Mouse (Mus musculus): Measurements from ENCODE around the gene Junb. TPM values are rescaled to one million over a fixed set of nuclear protein-coding genes. Genes with fewer than 3 reads are reported as not detected.
A peak's percentile ranks its signal among the peaks of the same experiment; 100 is the strongest.

The Junb gene
- polyA plus RNA-seq, 1 experiment from 2014 or later, result 18.2 TPM

- Histone ChIP-seq H3K27me3 (no peaks in the 10 kb centered on the region), H3K4me3 (replicated peaks) (peak overlapping the region; percentile 85), H3K27ac (replicated peaks) (peak overlapping the region; percentile 97), H3K4me2 (peak overlapping the region; percentile 99), H3K4me1 (replicated peaks) (peaks cover 83% of the 10 kb centered on the region), H3K9me3 (replicated peaks) (no peaks in the 10 kb centered on the region), H3K9ac (peak overlapping the region; percentile 95), H3K36me3 (replicated peaks) (peaks cover 56% of the 10 kb centered on the region)
- no peak for ATAC-seq (ENCODE audit: insufficient read depth)
- 9% methylated on average over 21 of the region's 21 CpGs for WGBS (ENCODE audit: insufficient replicate concordance)
Observed at GRCm38 (mm10) chr8:84970135-84970790, 8.3 kb downstream of the Junb start.

- WGBS (ENCODE audit: insufficient replicate concordance), result under 1% methylated on average over 56 of the region's 56 CpGs
- H3K27me3 ChIP-seq, result no peaks in the 10 kb centered on the region
- H3K4me3 ChIP-seq (replicated peaks), result peak within 1 kb of the TSS; percentile 85
- peaks cover 82% of the 10 kb centered on the region for H3K4me1 ChIP-seq (replicated peaks)
- peak within 1 kb of the TSS; percentile 99 for H3K4me2 ChIP-seq
- ATAC-seq (ENCODE audit: insufficient read depth), result peak; percentile 68
- peaks cover 49% of the 10 kb centered on the region for H3K36me3 ChIP-seq (replicated peaks)
- peak within 1 kb of the TSS; percentile 97 for H3K27ac ChIP-seq (replicated peaks)
- peak within 1 kb of the TSS; percentile 95 for H3K9ac ChIP-seq
- H3K9me3 ChIP-seq (replicated peaks), result no peaks in the 10 kb centered on the region
Observed at GRCm38 (mm10) chr8:84969241-84970134, 9.0 kb downstream of the Junb start, which contains the start of the genes Gm49661, Prdx2 and Rnaseh2a. Gm49661 (minus strand) TSS chr8:84969433. Prdx2 (plus strand) TSS chr8:84969587. Rnaseh2a (minus strand) TSS chr8:84969767.

GRCm38 (mm10) chr8:84968650-84969049 is 9.9 kb downstream of the Junb start:
- Histone ChIP-seq H3K4me1 (replicated peaks) (peaks cover 82% of the 10 kb centered on the region), H3K9ac (peak overlapping the region; percentile 95), H3K27ac (replicated peaks) (peak overlapping the region; percentile 97), H3K4me3 (replicated peaks) (peak overlapping the region; percentile 85), H3K9me3 (replicated peaks) (no peaks in the 10 kb centered on the region), H3K36me3 (replicated peaks) (peaks cover 46% of the 10 kb centered on the region), H3K4me2 (peak overlapping the region; percentile 99), H3K27me3 (no peaks in the 10 kb centered on the region)
- WGBS (ENCODE audit: insufficient replicate concordance), result 8% methylated on average over 2 of the region's 2 CpGs
- ATAC-seq (ENCODE audit: insufficient read depth), result no peak

DNA sequence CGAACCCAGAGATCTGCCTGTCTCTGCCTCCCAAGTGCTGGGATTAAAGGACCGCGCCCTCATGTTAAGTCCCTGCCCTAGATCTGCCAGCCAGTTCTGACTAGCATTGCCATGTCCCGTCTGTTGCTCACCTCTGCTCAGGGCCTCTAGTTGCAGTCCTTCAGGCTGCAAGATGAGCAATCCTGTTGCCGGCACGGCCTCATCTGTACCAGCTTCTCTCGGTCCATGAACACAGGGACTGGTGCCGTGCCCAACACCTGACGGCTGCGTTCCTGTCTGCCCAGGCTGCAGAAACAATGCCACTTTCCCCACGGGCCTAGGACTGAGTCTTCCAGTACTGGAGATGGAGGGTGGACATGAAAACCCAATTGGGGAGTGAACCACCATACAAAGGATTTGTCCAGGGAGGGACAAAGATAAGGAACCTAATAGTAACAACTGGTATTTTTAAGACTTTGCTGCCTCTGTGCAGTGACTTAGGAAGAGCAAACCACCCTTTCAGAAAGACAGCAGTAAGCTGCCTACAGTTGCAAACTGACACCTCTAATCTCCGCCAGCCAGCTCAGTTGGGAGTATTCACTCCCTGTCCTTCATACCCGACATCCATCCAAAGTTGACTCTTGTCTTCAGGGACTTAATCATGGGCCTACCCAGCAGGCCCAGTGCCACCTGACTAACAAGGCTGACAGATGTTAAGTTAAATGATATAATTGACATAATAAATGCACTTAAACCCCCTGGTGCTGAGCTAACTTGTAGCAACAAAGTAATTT is 10.8 kb downstream of the Junb start:
- WGBS (ENCODE audit: insufficient replicate concordance), result 80% methylated on average over 13 of the region's 13 CpGs
- no peaks in the 10 kb centered on the region for H3K9me3 ChIP-seq (replicated peaks)
- peaks cover 73% of the 10 kb centered on the region for H3K4me1 ChIP-seq (replicated peaks)
- H3K36me3 ChIP-seq (replicated peaks), result peaks cover 42% of the 10 kb centered on the region
- peak overlapping the region; percentile 85; the same call in 1 of the 2 replicates for H3K4me3 ChIP-seq (replicated peaks)
- no peaks in the 10 kb centered on the region for H3K27me3 ChIP-seq
- H3K4me2 ChIP-seq, result peak overlapping the region; percentile 99
- peak overlapping the region; percentile 95; the same call in 1 of the 2 replicates for H3K9ac ChIP-seq
- H3K27ac ChIP-seq (replicated peaks), result peak overlapping the region; percentile 97
- ATAC-seq (ENCODE audit: insufficient read depth), result no peak

DNA sequence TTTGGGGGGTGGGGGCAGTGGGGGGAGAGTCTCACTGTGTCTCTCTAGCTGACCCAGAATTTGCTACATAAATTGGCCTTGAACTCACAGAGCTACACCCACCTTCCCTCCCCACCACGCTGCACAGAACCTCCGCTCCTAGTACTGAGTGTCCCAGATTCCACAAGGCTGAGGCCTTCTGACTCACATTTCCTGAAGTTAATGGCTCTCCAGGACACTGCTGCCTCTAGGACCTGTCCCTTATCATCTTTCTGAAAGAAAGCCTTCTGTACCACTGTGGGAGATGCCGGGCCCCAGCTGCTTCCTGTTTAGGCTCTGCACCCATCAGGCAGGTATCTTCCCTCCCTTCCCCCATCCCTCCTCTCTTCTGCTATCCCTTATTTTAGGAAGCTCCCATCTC is 11.9 kb downstream of the Junb start:
- H3K27ac ChIP-seq (replicated peaks), result peak overlapping the region; percentile 97
- H3K27me3 ChIP-seq, result no peaks in the 10 kb centered on the region
- no peaks in the 10 kb centered on the region for H3K9me3 ChIP-seq (replicated peaks)
- WGBS (ENCODE audit: insufficient replicate concordance), result 15% methylated on average over 3 of the region's 3 CpGs
- H3K9ac ChIP-seq, result peak overlapping the region; percentile 51; the same call in 1 of the 2 replicates
- peak overlapping the region; percentile 99 for H3K4me2 ChIP-seq
- H3K4me1 ChIP-seq (replicated peaks), result peaks cover 61% of the 10 kb centered on the region
- no peak for ATAC-seq (ENCODE audit: insufficient read depth)
- peaks cover 42% of the 10 kb centered on the region for H3K36me3 ChIP-seq (replicated peaks)
- peak overlapping the region; percentile 85 for H3K4me3 ChIP-seq (replicated peaks)

DNA sequence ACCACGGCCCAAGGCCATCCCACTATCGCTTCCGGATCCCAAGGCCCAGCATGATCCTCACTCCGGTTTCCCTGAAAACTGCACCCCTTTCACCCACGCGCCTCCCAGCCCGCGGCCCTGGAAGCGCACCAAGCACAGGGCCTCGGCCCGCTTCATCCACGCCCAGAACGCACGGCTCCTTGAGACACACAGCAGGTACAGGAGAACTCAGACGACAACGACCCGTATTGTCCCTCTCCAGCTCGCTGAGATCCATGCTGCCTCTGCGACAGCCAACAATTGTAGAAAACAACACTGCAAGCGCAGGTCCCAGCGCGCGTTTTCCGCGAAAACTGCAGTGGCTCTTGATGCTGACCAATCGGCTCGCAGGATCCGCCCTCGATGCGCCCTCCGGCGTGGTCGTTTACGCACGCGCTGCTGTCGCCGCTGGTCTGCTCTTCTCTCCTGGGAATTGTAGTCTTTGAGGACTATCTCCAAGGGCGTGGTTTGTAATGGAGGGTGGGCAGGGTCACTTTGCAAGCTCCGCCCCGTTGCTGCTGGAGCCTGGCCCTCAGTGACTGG is 12.7 kb downstream of the Junb start:
- Histone ChIP-seq H3K27ac (replicated peaks) (peak overlapping the region; percentile 97), H3K4me2 (peak overlapping the region; percentile 99), H3K9me3 (replicated peaks) (no peaks in the 10 kb centered on the region), H3K36me3 (replicated peaks) (peaks cover 42% of the 10 kb centered on the region), H3K4me3 (replicated peaks) (peak overlapping the region; percentile 85), H3K9ac (peak overlapping the region; percentile 76), H3K27me3 (no peaks in the 10 kb centered on the region), H3K4me1 (replicated peaks) (peaks cover 58% of the 10 kb centered on the region)
- WGBS (ENCODE audit: insufficient replicate concordance), result under 1% methylated on average over 41 of the region's 41 CpGs
- peak; percentile 70 for ATAC-seq (ENCODE audit: insufficient read depth)

GRCm38 (mm10) chr8:84963952-84964351 is 14.6 kb downstream of the Junb start:
- peak overlapping the region; percentile 99 for H3K4me2 ChIP-seq

GRCm38 (mm10) chr8:84959811-84960210 is 18.7 kb downstream of the Junb start:
- Histone ChIP-seq H3K4me1 (replicated peaks) (peaks cover 10% of the 10 kb centered on the region), H3K9me3 (replicated peaks) (no peaks in the 10 kb centered on the region), H3K27ac (replicated peaks) (no peak overlapping the region), H3K27me3 (no peaks in the 10 kb centered on the region; the same call in 1 of the 2 replicates), H3K36me3 (replicated peaks) (peaks cover 75% of the 10 kb centered on the region), H3K4me3 (replicated peaks) (no peak overlapping the region), H3K4me2 (no peak overlapping the region), H3K9ac (no peak overlapping the region)
- 85% methylated on average over 7 of the region's 7 CpGs for WGBS (ENCODE audit: insufficient replicate concordance)
- no peak for ATAC-seq (ENCODE audit: insufficient read depth)

More at GRCm38 (mm10) chr8:84963952-84964351, 14.6 kb downstream of the Junb start:
- Histone ChIP-seq H3K27ac (replicated peaks) (no peak overlapping the region), H3K4me3 (replicated peaks) (peak overlapping the region; percentile 85; the same call in 1 of the 2 replicates), H3K27me3 (no peaks in the 10 kb centered on the region), H3K9me3 (replicated peaks) (no peaks in the 10 kb centered on the region), H3K4me1 (replicated peaks) (peaks cover 49% of the 10 kb centered on the region), H3K9ac (no peak overlapping the region), H3K36me3 (replicated peaks) (peaks cover 52% of the 10 kb centered on the region)
- ATAC-seq (ENCODE audit: insufficient read depth), result no peak
- WGBS (ENCODE audit: insufficient replicate concordance), result 71% methylated on average over 4 of the region's 4 CpGs

DNA sequence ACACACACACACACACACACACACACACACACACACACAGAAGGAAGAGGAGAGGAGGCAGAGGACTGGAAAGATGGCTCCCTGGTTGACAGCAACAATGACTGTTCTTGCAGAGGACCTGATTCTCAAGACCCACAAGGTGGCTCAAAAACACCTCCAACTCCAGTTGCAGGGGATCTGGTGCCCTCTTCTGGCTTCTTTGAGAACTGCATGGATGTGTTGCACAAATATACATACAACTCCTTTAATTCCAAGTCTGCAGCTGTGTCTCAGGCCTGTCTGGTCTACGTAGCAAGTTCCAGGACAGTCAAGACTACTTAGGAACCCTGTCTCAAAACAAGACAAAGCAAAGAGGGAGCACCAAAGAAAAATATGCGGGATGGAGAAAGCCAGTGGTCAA is 21.8 kb downstream of the Junb start:
- Histone ChIP-seq H3K9ac (no peak overlapping the region), H3K4me3 (replicated peaks) (no peak overlapping the region), H3K27me3 (peaks cover 21% of the 10 kb centered on the region), H3K36me3 (replicated peaks) (peaks cover 55% of the 10 kb centered on the region), H3K27ac (replicated peaks) (no peak overlapping the region), H3K4me1 (replicated peaks) (peaks cover 10% of the 10 kb centered on the region), H3K4me2 (no peak overlapping the region), H3K9me3 (replicated peaks) (no peaks in the 10 kb centered on the region)
- ATAC-seq (ENCODE audit: insufficient read depth), result no peak
- 40% methylated on average over 2 of the region's 2 CpGs for WGBS (ENCODE audit: insufficient replicate concordance)

DNA sequence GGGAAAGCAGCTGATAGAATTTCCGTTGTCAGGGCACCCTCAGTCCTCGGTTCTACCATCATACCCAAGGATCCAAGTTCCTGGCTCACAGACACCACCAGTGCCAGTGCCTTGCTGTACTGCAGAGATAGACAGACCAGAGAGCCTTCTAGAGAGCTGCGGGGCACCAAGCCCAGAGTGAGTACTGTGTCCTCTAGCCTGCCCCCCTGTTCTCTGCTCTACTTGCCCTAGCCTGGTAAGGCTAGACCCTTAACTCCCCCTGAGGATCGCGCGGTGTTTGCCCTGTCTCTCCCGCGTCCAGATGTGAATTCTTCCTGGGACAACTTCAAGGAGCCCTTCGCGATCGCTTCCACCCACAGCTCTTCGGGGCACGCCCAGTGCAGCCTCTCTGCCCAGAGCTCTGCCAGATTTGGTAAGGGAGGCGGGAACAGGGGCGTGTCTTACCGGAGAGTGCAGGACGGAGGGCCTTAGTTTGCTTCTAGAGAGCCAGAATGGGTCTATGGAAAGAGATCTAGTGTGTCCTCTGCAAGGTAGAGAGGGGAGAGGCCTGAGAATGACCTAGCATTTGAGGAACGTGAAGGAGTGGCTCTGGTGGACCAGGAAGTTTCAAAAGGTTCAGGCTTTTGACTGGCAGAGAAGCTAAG is 25.8 kb downstream of the Junb start:
- peak overlapping the region; percentile 31 for H3K4me2 ChIP-seq
- 6% methylated on average over 18 of the region's 18 CpGs for WGBS (ENCODE audit: insufficient replicate concordance)

More for the DNA sequence above, 25.8 kb downstream of the Junb start:
- Histone ChIP-seq H3K27me3 (peaks cover 59% of the 10 kb centered on the region), H3K9ac (no peak overlapping the region), H3K4me3 (replicated peaks) (no peak overlapping the region), H3K27ac (replicated peaks) (no peak overlapping the region), H3K36me3 (replicated peaks) (peaks cover 15% of the 10 kb centered on the region), H3K4me1 (replicated peaks) (peaks cover 10% of the 10 kb centered on the region), H3K9me3 (replicated peaks) (no peaks in the 10 kb centered on the region)
- peak; percentile 40; the same call in 1 of the 2 replicates for ATAC-seq (ENCODE audit: insufficient read depth)
